Mouse (Mus musculus) intestine, embryonic 16.5 days (tissue): ENCODE results near the gene Prmt9. TPM values are rescaled to one million over a fixed set of nuclear protein-coding genes. Genes with fewer than 3 reads are reported as not detected.
A peak's percentile ranks its signal among the peaks of the same experiment; 100 is the strongest.

ENCODE experiments used
- ATAC-seq: fragments of 200-750 bp; cut with Nextera tagmentation; 2 replicates; pipeline ENCODE4 v1.8.0; 2017; ENCODE audit warnings: moderate TSS enrichment, moderate library complexity
- H3K27ac ChIP-seq: fragments of 300-500 bp; sonication (generic); 2 replicates; pipeline ENCODE4 v1.5.1; 2014; ENCODE audit warnings: mild to moderate bottlenecking, low read length
- H3K27me3 ChIP-seq: fragments of 300-500 bp; sonication (generic); replicated peaks from 2 replicates; pipeline ENCODE4 v1.6.1; 2014; ENCODE audit warnings: low read length, control low read depth, mixed read lengths; ENCODE audit not compliant: control insufficient read depth, insufficient read depth
- H3K36me3 ChIP-seq: fragments of 300-500 bp; sonication (generic); 2 replicates; pipeline ENCODE4 v1.6.1; 2014; ENCODE audit warnings: low read length, control low read depth; ENCODE audit not compliant: control insufficient read depth, insufficient read depth
- H3K4me1 ChIP-seq: fragments of 300-500 bp; sonication (generic); 2 replicates; pipeline ENCODE4 v1.6.1; 2014; ENCODE audit warnings: low read length, control low read depth, mixed read lengths; ENCODE audit not compliant: control insufficient read depth, insufficient read depth
- H3K4me2 ChIP-seq: fragments of 300-500 bp; sonication (generic); 2 replicates; pipeline ENCODE4 v1.6.1; 2014; ENCODE audit warnings: low read depth, low read length, control low read depth
- H3K4me3 ChIP-seq: fragments of 300-500 bp; sonication (generic); 2 replicates; pipeline ENCODE4 v1.5.1; 2014; ENCODE audit warnings: mild to moderate bottlenecking, low read length
- H3K9ac ChIP-seq: fragments of 300-500 bp; sonication (generic); 2 replicates; pipeline ENCODE4 v1.6.1; 2014; ENCODE audit warnings: low read depth, low read length
- H3K9me3 ChIP-seq: fragments of 300-500 bp; sonication (generic); 2 replicates; pipeline ENCODE4 v1.6.1; 2016; ENCODE audit warnings: low read length, control low read depth; ENCODE audit not compliant: control insufficient read depth
- WGBS: fragments of 180-500 bp; shearing (Covaris S2); extraction: QIAGEN DNeasy Blood & Tissue Kit; methylation state at CpG from one replicate; pipeline ENCODE4 v1.1.7; 2014; 5-methylcytosine and 5-hydroxymethylcytosine counted together
- polyA plus RNA-seq: library from polyadenylated mRNA; unstranded; fragments of >200 nt; fragmentation: Nextera tagmentation; extraction: Ambion mirVana; gene quantifications from 2 replicates; pipeline ENCODE4 v1.2.1, GENCODE M21; 2015

Gene Prmt9
- polyA plus RNA-seq, 1 experiment from 2014 or later: 16.6 TPM

GRCm38 (mm10) chr8:77617916-77618315 lies 68.7 kb downstream of the Prmt9 start:
- ATAC-seq: peak; percentile 52
- 28% methylated on average over 2 of the region's 2 CpGs for WGBS
- no peak overlapping the region for H3K27ac ChIP-seq
- H3K9ac ChIP-seq: no peak overlapping the region
- H3K9me3 ChIP-seq: no peaks in the 10 kb centered on the region
- H3K4me1 ChIP-seq: 0 out of 2 replicates have a peak, but pooled peaks cover 4% of the 10 kb centered on the region
- H3K4me2 ChIP-seq: no peak overlapping the region
- no peaks in the 10 kb centered on the region for H3K27me3 ChIP-seq
- H3K36me3 ChIP-seq: no peaks in the 10 kb centered on the region
- H3K4me3 ChIP-seq: no peak overlapping the region

GRCm38 (mm10) chr8:77623677-77624209 lies 74.5 kb downstream of the Prmt9 start:
- no peaks in the 10 kb centered on the region for H3K27me3 ChIP-seq
- H3K4me3 ChIP-seq: no peak overlapping the region
- ATAC-seq: no peak
- no peak overlapping the region for H3K4me2 ChIP-seq
- H3K9me3 ChIP-seq: no peaks in the 10 kb centered on the region
- H3K9ac ChIP-seq: no peak overlapping the region
- no peaks in the 10 kb centered on the region for H3K4me1 ChIP-seq
- H3K36me3 ChIP-seq: no peaks in the 10 kb centered on the region
- WGBS: 86% methylated on average over 7 of the region's 7 CpGs
- H3K27ac ChIP-seq: no peak overlapping the region

GRCm38 (mm10) chr8:77629858-77630537 lies 80.8 kb downstream of the Prmt9 start:
- Histone ChIP-seq H3K9me3 (no peaks in the 10 kb centered on the region), H3K27ac (no peak overlapping the region), H3K4me2 (no peak overlapping the region), H3K4me1 (no peaks in the 10 kb centered on the region), H3K4me3 (no peak overlapping the region), H3K27me3 (no peaks in the 10 kb centered on the region), H3K9ac (no peak overlapping the region), H3K36me3 (no peaks in the 10 kb centered on the region)
- 16% methylated on average over 15 of the region's 15 CpGs for whole genome bisulfite sequencing
- ATAC-seq: peak; percentile 73

- H3K27ac ChIP-seq: no peak overlapping the region
- no peak overlapping the region for H3K4me3 ChIP-seq
- H3K4me1 ChIP-seq: no peaks in the 10 kb centered on the region
- ATAC-seq: no peak
- no peak overlapping the region for H3K9ac ChIP-seq
- 47% methylated on average over 3 of the region's 3 CpGs for WGBS
- H3K36me3 ChIP-seq: no peaks in the 10 kb centered on the region
- H3K9me3 ChIP-seq: no peaks in the 10 kb centered on the region
- no peak overlapping the region for H3K4me2 ChIP-seq
- H3K27me3 ChIP-seq: no peaks in the 10 kb centered on the region
Observed at GRCm38 (mm10) chr8:77630691-77631090, 81.5 kb downstream of the Prmt9 start.

Other genes starting within 250 kb of the Prmt9 start
- gene Arhgap10, start 31.4 kb upstream of the Prmt9 start, polyA plus RNA-seq: 28.9 and 29.6 TPM in 2 replicates
- 21.4 and 22.0 TPM in 2 replicates for gene Tmem184c, start 61.3 kb downstream of the Prmt9 start, polyA plus RNA-seq
- 14.5 and 16.1 TPM in 2 replicates for gene Ednra, start 175.1 kb downstream of the Prmt9 start, polyA plus RNA-seq